Mouse (Mus musculus) lung, embryonic 14.5 days (tissue): ENCODE results near the gene Gpr25. TPM values are rescaled to one million over a fixed set of nuclear protein-coding genes. Genes with fewer than 3 reads are reported as not detected.

ENCODE experiments used
- ATAC-seq: fragments of 200-750 bp; cut with Nextera tagmentation; 2 replicates; pipeline ENCODE4 v1.8.0; 2017; ENCODE audit warnings: mild to moderate bottlenecking, moderate TSS enrichment, moderate library complexity; ENCODE audit not compliant: insufficient read depth
- DNase-seq: peaks from one replicate; pipeline ENCODE4 v3.0.0-alpha.2; 2015
- H3K27ac ChIP-seq: fragments of 300-500 bp; sonication (generic); 2 replicates; pipeline ENCODE4 v1.5.1; 2014; ENCODE audit warnings: low read depth, mild to moderate bottlenecking, moderate library complexity
- H3K27me3 ChIP-seq: fragments of 300-500 bp; sonication (generic); 2 replicates; pipeline ENCODE4 v1.6.1; 2014; ENCODE audit warnings: low read length, control low read depth; ENCODE audit not compliant: insufficient read depth
- H3K36me3 ChIP-seq: fragments of 300-500 bp; sonication (generic); 2 replicates; pipeline ENCODE4 v1.6.1; 2014; ENCODE audit warnings: control low read depth; ENCODE audit not compliant: insufficient read depth
- H3K4me1 ChIP-seq: fragments of 300-500 bp; sonication (generic); 2 replicates; pipeline ENCODE4 v1.6.1; 2014; ENCODE audit warnings: antibody characterized with exemption, control low read depth; ENCODE audit not compliant: insufficient read depth
- H3K4me2 ChIP-seq: fragments of 300-500 bp; sonication (generic); 2 replicates; pipeline ENCODE4 v1.6.1; 2014; ENCODE audit warnings: mild to moderate bottlenecking
- H3K4me3 ChIP-seq: fragments of 300-500 bp; sonication (generic); 2 replicates; pipeline ENCODE4 v1.5.1; 2014; ENCODE audit warnings: low read depth, low read length
- H3K9ac ChIP-seq: fragments of 300-500 bp; sonication (generic); 2 replicates; pipeline ENCODE4 v1.6.1; 2014
- H3K9me3 ChIP-seq: fragments of 300-500 bp; sonication (generic); 2 replicates; pipeline ENCODE4 v1.6.1; 2016; ENCODE audit warnings: low read depth, low read length, control low read depth
- CTCF ChIP-seq: IDR thresholded peaks from 2 replicates; pipeline ENCODE4 v1.5.1; 2016; ENCODE audit warnings: antibody characterized with exemption, low read depth
- WGBS: fragments of 180-500 bp; shearing (Covaris S2); extraction: QIAGEN DNeasy Blood & Tissue Kit; methylation state at CpG from one replicate; pipeline ENCODE4 v1.1.7; 2014; 5-methylcytosine and 5-hydroxymethylcytosine counted together
- polyA plus RNA-seq: library from polyadenylated mRNA; unstranded; fragments of >200 nt; fragmentation: Nextera tagmentation; extraction: Ambion mirVana; gene quantifications from 2 replicates; pipeline ENCODE4 v1.2.1, GENCODE M21; 2014

The Gpr25 gene
- polyA plus RNA-seq, 1 experiment from 2014 or later: not detected

GRCm38 (mm10) chr1:136228328-136229039 is 32.2 kb downstream of the Gpr25 start:
- Histone ChIP-seq H3K4me1 (peaks cover 27% of the 10 kb centered on the region), H3K9me3 (no peaks in the 10 kb centered on the region), H3K4me2 (peak overlapping the region; percentile 76), H3K4me3 (no peak overlapping the region), H3K27me3 (no peaks in the 10 kb centered on the region), H3K9ac (no peak overlapping the region), H3K36me3 (peaks cover 42% of the 10 kb centered on the region), H3K27ac (peak overlapping the region; percentile 78)
- DNase-seq (peak; percentile 62), ATAC-seq (peak; percentile 35)
- TF ChIP-seq CTCF: no peak
- 7% methylated on average over 13 of the region's 13 CpGs for WGBS

- H3K36me3 ChIP-seq: peaks cover 42% of the 10 kb centered on the region
- peak overlapping the region; percentile 78 for H3K27ac ChIP-seq
- 44% methylated on average over 4 of the region's 4 CpGs for WGBS
- H3K9ac ChIP-seq: no peak overlapping the region
- H3K4me2 ChIP-seq: peak overlapping the region; percentile 76
- ATAC-seq (no peak; the same call in 1 of the 2 replicates), DNase-seq (peak; percentile 15)
- H3K27me3 ChIP-seq: no peaks in the 10 kb centered on the region
- H3K4me3 ChIP-seq: no peak overlapping the region
- H3K4me1 ChIP-seq: peaks cover 27% of the 10 kb centered on the region
- TF ChIP-seq CTCF: no peak
- H3K9me3 ChIP-seq: no peaks in the 10 kb centered on the region
Observed at GRCm38 (mm10) chr1:136227870-136228269, 32.8 kb downstream of the Gpr25 start.

- no peak for TF ChIP-seq CTCF
- H3K9me3 ChIP-seq: no peaks in the 10 kb centered on the region
- 79% methylated on average over 8 of the region's 8 CpGs for WGBS
- ATAC-seq (no peak), DNase-seq (no peak)
- no peak overlapping the region for H3K4me2 ChIP-seq
- no peak overlapping the region for H3K9ac ChIP-seq
- H3K4me1 ChIP-seq: peaks cover 24% of the 10 kb centered on the region
- H3K4me3 ChIP-seq: no peak overlapping the region
- no peak overlapping the region for H3K27ac ChIP-seq
- peaks cover 53% of the 10 kb centered on the region for H3K36me3 ChIP-seq
- no peaks in the 10 kb centered on the region for H3K27me3 ChIP-seq
Observed at GRCm38 (mm10) chr1:136226626-136227025, 34.0 kb downstream of the Gpr25 start.

DNA sequence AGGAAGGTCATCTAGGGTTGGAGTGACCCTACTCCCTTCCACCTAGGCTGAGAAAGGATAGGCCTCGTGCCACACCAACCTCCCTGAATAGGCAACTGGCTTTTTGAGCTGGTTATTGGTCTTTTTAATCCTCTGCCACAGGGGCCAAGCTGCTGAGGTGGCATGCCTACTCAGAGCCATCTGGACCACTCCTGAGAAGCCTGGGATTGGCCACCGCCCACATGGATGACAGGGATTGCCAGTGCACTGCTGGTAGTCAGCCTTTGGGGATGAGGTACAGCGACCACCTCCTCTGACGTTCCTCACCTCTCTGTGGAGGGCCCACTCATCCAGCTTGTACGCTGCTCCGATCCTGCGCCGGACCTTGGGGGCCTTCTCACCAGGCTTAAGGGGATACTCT is 34.8 kb downstream of the Gpr25 start:
- H3K4me2 ChIP-seq: no peak overlapping the region
- ATAC-seq: no peak
- H3K4me3 ChIP-seq: no peak overlapping the region
- H3K27me3 ChIP-seq: no peaks in the 10 kb centered on the region
- TF ChIP-seq CTCF: no peak
- 93% methylated on average over 8 of the region's 8 CpGs for WGBS
- H3K9ac ChIP-seq: no peak overlapping the region
- DNase-seq: no peak
- H3K36me3 ChIP-seq: peaks cover 56% of the 10 kb centered on the region
- no peak overlapping the region for H3K27ac ChIP-seq
- peaks cover 25% of the 10 kb centered on the region for H3K4me1 ChIP-seq
- no peaks in the 10 kb centered on the region for H3K9me3 ChIP-seq

DNA sequence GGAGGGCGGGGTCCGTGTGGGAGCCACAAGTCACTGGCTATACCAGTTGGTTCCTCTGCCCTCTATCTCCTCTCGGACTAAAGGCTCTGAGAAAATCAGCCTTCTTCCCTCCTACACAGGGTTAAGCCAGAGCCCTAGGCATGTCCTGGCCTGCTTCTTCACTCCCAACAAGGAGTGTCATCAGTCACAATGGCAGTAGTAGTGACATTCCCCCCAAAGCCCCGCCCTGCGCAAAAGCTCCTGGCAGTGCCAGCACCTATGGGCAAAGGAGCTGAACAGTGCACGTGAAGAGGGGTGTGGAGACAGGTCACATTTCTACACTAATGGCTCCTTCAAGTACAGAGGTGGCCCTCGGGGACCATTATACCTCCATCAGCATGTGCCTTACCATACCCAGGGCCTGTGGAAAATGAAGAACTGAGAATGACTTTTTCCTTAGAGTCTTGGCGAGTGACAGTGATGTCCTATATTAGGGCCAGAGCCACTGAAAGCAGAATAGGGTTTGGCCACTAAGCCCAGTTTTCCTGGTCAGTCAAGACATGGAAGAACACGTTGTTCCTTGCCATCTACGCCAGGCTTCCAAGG is 36.8 kb downstream of the Gpr25 start:
- 87% methylated on average over 10 of the region's 10 CpGs for WGBS
- H3K27ac ChIP-seq: no peak overlapping the region
- no peak overlapping the region for H3K4me3 ChIP-seq
- H3K9ac ChIP-seq: no peak overlapping the region
- no peak for TF ChIP-seq CTCF
- peaks cover 64% of the 10 kb centered on the region for H3K36me3 ChIP-seq
- no peak for ATAC-seq
- H3K27me3 ChIP-seq: no peaks in the 10 kb centered on the region
- DNase-seq: no peak
- peaks cover 18% of the 10 kb centered on the region for H3K4me1 ChIP-seq
- H3K9me3 ChIP-seq: no peaks in the 10 kb centered on the region
- H3K4me2 ChIP-seq: no peak overlapping the region

DNA sequence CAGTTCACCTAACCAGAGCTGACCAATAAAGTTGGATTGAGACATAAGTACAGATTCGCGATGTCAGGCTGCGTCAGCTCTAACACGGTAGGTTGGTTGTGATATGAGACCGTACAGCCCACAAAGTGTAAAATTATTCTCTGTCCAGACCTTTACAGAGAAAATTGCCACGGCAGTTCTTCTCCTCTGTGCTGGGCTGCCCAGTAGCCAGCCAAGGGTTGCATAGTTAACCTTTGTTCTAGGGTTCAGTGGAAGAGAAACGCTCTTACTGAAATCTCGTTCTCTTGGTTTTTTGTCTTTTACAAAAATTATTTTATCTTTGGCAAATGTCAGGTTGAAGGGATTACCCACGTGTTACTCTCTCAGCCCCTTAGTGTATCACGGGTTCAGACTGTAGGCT is 38.3 kb downstream of the Gpr25 start:
- H3K9me3 ChIP-seq: no peaks in the 10 kb centered on the region
- 64% methylated on average over 10 of the region's 10 CpGs for WGBS
- H3K36me3 ChIP-seq: peaks cover 76% of the 10 kb centered on the region
- H3K27ac ChIP-seq: no peak overlapping the region
- H3K27me3 ChIP-seq: no peaks in the 10 kb centered on the region
- DNase-seq (no peak), ATAC-seq (no peak)
- peaks cover 4% of the 10 kb centered on the region for H3K4me1 ChIP-seq
- H3K4me3 ChIP-seq: no peak overlapping the region
- no peak overlapping the region for H3K9ac ChIP-seq
- no peak for TF ChIP-seq CTCF
- H3K4me2 ChIP-seq: no peak overlapping the region

GRCm38 (mm10) chr1:136220037-136220871 is 40.4 kb downstream of the Gpr25 start:
- no peak for TF ChIP-seq CTCF
- DNase-seq: peak; percentile 52
- Histone ChIP-seq H3K9ac (no peak overlapping the region), H3K36me3 (peaks cover 66% of the 10 kb centered on the region), H3K9me3 (no peaks in the 10 kb centered on the region), H3K27ac (no peak overlapping the region; the same call in 1 of the 2 replicates), H3K4me3 (no peak overlapping the region), H3K27me3 (no peaks in the 10 kb centered on the region), H3K4me2 (no peak overlapping the region), H3K4me1 (peaks cover 3% of the 10 kb centered on the region; the same call in 1 of the 2 replicates)
- WGBS: 56% methylated on average over 10 of the region's 10 CpGs
- ATAC-seq: no peak
